Mouse (Mus musculus): Measurements from ENCODE around the gene Cadps. TPM values are rescaled to one million over a fixed set of nuclear protein-coding genes. Genes with fewer than 3 reads are reported as not detected.

Gene Cadps
- total RNA-seq (2021) = under 1 TPM; 0.38 to 0.45 TPM
- long read RNA-seq, experiment 1 = 0 reads
- long read RNA-seq, experiment 2 = 0 reads

DNA sequence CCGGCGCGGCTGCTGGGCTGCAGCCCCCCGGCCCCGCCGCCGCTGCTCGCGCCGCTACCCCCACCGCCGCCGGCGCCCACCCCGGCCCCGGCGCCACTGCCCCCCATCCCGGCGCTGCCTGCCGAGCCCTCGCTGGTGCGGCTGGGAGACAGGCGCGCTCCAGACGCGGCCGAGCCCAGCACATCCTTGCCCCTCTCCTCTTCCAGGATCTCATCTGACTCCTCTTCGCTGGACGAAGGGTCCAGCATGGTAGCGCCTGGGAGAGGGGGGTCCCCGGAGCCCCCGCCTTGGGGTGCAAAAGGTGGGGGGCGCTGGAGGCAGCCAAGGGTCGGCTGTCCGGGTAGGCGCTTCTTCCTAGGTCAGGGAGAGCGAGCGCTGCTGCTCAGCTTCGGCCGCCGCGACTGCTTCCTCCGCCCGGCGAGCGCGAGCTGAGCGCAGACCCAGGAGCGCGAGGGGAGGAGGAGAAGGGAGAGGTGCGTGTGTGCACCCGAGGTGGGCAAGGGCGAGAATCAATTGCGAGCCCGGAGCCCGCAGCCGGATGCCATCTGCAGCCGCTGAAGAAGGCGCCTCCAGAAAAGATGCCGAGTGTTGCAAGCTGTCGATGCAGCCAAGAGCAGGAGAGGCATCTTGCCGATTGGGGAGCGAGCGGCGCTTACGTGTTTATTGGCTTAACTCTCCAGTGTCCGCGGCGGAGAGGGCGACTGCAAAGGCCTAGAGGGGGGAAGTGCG lies at the start of gene Cadps:
Gene Cadps, minus strand, starts transcription at position 589 of the 729 bp plus-strand sequence.
- DNase-seq = peak; percentile 4

DNA sequence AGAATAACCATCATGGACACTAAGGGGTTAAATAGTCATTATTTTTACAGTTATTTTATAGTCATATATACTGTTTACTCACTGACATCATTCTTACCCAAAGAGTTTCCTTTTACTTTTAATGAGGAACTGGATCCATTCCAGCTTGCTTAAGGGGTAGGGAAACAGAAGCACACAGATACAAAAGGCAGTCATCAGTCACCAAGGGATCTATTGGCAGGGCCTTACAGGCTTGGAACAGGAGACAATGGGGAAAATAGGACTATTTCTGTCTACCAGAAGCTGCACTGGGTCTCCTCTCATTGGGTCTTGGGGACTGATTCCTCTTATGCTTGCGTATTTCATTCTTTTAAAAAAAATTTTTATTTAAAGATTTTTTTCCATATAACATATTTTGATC lies 46.7 kb upstream of the Cadps start:
- no peak for DNase-seq

DNA sequence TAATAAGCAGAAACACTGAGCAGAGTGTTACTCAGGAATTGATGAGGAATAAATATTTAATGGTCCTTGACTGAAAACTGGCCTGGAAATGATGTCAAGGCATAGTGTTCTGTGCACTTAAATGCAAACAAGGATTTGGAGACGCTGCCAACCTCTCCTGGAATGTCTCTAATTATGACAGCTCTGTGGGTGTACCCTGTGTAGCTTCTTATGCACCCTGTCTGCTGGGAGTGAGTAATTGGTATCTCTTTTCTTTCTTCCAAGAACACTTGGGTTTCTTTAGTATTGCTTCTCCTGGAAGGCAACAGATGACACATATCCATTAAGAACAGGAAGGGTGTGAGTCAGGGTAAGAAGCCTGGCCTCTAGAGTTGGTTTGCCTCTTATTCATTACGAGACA lies 42.4 kb upstream of the Cadps start:
- DNase-seq = no peak

DNA sequence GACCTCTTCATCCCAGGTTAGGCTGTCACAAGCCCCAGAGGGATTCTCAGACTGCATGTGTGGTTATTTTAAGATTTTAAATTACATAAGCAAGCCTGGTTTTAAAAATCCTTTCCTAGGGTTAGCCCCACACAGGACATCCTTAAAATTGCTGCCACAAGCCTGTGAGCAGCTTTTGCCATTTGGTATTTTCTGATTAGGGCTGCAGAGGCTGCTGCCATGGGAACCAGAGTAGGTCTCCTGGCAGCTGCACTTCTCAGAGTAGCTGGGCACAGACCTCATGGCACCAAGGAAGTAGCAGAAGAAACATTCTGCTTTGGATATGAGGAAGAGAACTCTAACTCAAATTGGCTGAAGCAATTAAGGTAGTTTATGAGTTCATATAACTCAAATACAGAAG lies 21.0 kb upstream of the Cadps start:
- no peak for DNase-seq

DNA sequence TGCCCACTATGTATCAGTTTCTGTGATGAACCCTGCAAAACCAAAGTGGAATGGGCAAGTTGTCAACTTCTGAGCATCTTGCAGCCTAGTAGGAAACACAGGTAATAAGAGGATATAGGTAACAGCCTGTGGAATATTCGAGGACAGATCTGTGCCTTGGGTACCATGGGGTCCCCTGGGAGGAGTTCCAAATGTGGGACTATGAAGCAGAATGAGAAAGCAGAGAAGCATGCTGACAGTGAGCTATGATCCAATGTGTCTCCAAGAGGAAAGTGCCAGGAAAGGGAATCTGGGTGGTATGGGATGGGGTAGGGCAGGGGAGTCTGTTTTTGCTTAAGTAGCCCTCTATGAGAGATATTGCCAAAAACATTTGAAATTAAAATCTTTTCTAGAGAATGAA lies 16.6 kb upstream of the Cadps start:
- no peak for DNase-seq

DNA sequence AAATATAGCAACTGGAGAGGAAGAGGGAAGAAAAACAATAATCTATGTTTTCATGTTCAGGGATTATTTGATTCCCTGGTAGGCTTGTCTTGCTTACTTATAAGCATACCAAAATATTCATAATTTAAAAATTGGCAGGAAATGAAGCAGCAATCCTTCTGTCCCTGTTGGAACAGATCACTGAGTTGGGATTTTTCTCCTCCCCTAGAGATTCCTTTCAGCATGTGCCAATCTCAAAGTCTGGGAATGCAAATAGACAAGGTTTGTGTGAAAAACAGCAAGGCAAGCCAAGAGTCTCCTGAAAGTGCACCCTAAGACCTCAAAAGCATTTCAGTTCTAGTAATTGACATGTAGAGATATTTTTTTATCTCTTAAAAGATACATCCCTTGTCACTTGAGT lies 16.1 kb upstream of the Cadps start:
- DNase-seq = no peak

DNA sequence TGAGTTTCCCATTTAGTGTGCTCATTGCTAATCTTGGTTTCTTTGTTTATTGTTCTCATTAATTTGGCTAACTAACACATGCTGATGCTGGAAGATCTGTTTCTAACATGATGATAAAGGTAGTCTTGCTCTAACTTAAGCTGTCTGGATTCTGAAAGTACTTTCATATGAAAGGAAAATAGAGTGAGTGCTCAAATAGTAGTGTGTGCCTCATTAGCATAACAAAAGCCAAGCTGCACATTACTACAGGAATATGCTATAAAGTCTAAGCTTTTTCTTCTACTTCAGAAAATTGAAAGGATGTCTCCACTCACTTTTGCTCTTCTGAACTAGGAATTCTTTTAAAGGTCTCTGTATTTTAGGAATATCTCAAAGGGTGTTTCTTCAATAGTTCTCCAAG lies 15.4 kb upstream of the Cadps start:
- DNase-seq = no peak

DNA sequence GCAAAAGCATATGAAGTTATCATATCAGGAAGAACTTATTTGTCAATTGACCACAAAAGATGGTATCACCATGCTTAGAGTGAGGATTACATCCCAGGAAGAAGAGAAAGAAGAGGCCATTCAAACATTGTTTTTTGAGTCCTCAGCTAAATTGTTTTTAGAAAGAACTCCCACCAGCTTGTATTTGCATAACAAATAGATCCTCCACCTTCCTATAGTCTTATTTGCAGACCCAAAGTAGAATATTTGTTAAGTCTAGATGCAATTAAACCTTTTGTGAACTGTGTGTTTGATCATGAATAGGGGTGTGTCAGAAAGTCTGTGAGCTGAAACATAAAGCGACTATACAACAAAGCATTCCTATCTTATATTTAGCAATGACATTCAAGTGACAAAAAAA lies 15.0 kb upstream of the Cadps start:
- no peak for DNase-seq

DNA sequence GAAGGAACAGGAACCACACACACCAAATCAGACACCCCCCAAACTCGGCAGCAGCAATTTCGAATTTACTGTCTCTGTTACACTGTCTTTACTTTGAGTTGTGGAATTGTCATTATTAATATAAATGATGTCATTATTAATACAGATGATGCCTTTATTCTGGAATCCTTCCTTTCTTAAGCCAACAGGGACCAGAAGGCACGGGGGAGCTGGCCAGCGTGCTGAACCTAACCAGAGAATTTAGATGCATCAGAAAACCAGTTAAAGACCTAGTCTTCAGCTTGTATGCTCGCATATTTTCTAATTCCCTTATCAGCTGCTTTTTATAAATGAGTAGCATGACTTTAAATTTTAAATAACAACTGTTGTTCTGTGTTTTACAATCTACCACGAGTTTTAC lies 902 bp upstream of the Cadps start:
- DNase-seq = peak; percentile 23

DNA sequence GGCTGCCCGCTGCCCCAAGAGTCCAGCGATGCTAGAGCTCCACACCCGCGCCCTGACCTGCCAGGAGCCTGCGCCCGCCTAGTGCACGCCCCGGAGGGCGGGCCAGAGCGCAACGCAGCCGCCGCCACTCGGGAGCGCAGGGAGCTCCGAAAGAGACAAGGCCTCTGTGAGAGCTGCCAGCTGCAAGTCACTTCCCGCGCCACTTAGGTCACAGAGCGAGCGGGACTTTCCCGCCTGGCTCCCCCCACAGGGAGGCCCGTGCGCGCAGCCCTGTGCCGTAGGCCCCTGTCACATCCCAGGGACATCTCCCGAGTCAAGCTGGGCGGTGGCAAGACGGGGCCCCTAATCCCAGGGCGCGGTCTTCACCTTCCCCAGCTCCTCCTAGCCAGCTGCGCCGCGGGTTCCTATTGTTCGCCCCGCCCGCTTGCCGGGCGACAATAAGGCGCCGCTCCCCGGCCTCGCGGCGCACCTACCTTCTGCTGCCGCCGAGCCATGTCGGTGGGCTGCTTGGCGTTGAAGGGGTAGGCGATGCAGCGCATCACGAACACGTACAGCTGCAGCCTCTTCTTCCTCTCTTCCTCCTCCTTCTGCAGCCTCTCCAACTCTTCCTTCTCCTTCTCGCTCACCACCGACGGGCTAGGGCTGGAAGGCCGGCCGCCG lies 918 bp downstream of the Cadps start:
- peak; percentile 8 for DNase-seq

DNA sequence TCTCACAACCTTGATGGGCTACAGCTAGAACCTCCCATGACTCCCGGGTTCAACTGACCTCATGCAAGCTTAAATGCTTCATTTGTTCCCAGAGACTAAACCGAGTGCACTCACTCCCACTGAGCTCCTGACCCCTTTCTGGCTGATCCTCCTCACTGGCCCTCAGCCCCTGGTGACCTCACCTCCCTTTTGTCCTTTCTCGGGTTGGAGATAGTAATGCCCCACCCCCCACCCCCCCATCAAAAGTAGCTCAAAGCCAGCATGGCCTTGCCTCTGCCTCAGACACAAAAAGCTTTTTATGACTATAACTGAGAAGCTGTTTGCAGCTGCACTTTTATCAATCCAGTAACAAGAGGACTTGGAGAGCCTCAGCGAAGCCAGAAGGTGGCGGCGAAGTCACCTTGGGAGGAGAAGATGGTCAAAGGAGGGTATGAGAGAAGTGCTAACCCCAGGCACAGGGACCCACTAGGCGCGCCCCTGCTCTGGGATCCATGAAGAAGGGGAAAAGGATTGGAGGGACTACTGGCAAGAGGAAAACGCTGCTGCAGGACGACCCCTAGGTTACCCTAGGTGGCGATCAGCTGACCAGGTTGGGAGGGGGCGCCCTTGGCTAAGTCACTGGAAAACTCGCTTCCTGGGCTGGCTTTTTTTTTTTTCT lies 1.6 kb downstream of the Cadps start:
- DNase-seq = no peak

DNA sequence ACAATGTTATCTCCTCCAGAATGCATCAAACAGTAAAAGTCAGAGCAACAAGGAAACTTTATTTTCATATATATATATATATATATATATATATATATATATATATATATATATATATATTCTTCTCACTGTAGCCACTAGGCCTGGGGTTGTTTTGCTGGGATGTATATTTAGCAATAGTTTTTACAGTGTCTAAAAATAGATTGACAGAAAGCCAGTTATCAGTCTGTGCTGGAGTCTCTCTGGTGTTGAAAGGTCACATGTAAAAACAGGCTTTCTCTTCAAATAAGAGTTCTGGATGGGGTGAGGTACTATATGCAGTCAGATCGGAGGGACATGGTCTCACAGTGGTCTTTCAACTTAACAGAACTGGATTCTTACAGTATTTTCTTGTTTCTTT lies 2.7 kb downstream of the Cadps start:
- no peak for DNase-seq

DNA sequence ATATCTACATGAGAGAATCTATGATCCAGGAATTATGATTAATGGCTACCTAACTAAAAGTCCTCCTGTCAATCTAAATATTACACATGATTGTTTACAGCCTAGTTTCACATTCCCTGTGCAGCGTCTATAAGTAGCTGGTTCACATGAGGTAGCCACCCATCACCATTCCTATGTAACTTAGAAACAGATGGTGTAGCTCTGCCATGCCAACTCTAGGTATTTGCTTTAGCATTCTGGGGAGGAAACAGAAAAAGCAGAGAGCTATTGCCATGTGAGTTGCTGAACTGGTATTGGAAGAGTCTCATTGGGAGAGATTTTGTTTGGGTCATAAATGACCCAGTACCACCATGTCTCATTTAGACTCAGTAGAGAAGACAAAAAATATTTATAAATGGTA lies 4.4 kb downstream of the Cadps start:
- DNase-seq = no peak

DNA sequence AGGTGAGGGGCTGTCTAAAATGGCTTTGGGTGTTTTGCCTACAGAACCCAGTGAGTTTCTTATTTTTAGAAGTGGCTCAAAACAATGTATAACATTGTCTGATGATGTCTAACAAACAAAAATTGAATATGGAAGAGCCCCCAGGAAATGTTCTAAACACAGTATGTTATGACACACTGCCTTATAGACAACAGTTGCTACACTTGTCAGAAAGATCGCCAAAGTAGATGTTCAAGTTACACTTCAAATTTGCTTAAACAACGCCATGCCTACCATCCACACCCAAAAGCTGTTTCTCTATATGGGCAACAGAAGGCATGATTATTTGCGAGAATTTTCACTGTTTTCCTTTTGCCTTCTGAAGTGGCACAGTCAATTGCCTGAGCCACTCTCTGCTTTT lies 10.8 kb downstream of the Cadps start:
- DNase-seq = no peak

DNA sequence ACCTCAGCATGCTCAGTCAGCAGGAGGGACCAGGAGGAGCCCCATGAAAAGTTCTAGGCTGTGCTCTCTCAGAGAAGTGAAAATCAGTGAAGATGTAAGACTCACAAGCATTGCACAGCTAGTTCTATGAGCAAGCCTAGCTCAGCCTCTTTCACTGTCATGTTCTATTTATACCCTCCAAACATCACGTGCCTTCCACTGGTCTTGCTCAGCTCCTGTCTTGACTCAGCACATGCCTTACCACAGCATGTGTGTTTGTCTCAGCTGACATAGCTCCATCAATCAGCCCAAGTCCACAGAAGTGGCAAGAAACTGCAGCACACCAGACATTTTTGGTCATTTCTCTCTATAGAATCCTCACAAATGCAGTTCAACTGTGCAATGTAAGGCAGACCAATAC lies 19.9 kb downstream of the Cadps start:
- no peak for DNase-seq

DNA sequence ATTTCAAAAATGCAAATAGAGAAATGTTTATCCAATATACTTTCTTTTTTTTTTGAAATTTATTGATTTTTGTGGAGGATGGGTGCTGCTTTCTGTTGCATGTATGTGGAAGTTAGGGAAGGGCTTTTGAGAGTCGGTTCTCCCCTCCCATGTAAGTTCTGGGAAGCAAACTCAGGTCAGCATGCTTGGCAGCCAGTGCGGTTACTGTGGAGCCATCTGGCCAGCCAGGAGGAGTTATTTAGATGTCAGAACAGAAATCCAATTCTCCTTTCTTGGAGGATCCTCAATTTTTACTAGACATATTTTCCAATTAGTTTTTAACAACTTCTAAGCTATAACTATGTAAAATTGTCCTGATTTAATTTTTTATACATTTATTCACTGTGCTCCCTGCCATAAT lies 21.8 kb downstream of the Cadps start:
- DNase-seq = no peak

DNA sequence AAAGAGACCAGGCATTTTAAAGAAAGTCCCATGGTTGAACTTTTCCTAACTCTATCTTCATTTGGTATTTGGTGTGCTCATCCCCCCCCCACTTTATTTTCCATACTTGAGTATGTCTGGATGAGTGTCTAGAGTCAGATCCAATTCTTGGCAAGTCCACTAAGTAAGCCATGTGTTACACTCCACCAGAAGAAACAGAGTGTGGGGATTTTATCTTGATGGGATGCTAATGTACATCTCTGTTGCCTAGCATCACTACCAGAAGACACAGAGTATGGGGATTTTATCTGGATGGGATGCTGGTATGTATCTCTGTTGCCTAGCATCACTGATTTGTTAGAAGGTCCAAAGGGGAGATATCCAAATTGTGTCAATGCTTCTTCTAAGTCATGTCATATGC lies 24.0 kb downstream of the Cadps start:
- no peak for DNase-seq

DNA sequence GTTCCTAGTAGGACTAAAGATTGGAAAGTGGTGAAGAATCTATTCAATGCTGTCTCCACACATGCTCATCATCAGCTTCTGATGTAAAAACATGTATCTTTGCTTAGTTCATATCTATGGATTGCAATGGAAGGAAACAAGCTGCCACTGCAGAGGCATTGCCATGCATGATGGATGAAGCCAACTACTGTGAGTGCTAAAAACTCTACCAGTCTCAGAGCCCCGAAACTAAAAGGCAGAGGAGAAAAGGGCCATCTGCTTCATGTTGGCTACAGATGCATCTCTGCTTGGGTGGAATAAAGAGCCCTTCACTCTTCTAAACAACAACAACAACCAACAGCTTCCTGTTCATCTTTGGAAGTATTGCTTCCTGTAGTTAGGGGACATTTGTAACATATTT lies 38.6 kb downstream of the Cadps start:
- no peak for DNase-seq

DNA sequence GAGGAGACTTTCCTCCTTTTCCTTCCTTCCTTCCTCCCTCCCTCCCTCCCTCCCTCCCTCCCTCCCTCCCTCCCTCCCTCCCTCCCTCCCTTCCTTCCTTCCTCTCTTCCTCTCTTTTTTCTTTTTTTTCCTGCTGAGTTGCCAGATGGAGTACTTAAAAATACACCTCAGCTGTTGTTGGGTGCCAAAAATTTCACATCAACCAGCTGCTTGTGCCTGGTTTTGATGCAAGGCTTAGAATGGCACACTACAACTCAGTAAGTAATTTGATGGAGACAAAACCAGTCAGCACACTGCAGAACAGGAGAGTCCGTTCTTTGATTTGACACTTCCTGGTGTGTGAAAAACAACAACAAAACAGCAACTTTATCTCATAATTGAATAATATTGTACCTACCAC lies 42.9 kb downstream of the Cadps start:
- no peak for DNase-seq

DNA sequence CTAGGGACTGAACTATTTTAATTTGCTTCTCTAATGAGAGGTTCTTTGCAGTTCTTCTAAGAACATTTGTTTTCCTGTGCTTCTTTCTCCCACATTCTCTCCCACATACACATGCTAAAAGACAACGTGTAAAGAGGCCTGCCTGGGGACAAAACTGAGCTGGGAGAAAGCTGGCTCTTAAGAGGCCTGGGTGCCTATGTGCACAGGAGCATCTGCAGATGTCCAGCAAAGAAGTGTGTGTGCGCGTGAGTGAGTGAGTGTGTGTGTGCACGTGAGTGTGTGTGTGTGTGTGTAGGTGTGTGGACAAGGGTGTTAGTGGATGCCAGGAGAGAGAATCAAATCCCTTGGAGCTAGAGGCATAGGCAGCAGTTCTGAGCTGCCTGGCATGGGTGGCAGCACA lies 44.9 kb downstream of the Cadps start:
- DNase-seq = no peak

DNA sequence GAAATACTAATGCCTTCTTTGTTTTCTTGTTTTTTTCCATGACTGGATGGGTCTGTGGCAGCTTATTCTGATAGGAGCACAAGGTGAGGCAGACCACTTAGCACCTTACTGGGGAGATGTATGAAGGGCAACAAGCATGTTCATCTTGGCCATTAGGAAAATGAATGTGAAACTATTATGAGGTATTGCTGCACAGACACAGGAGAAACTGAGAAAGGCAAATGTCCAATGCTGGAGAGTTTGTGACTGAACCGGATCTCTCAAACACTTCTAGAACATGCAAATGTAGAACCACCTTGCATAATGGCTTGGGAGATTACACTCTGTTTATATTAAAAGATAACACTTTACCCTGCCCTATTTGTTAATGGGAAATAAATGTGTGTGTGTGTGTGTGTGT lies 54.0 kb downstream of the Cadps start:
- DNase-seq = no peak

DNA sequence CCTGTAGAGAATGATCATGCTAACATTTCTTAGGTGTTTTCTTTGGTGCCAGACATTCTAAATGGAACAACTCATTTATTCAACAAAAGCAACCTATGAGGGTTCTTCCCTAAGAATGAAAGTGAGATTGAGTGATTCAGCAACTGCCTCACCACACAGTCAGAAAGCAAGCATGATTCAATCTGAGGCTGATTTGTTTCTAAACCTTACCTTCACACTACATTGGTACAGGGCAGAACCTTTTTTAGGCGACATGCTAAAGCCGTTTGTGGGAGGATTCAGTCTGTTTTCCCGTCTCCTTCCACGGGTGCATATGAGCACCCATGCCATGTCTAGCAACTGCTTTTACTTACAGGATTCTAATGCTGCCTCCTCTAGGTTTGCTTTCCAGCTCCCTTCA lies 69.6 kb downstream of the Cadps start:
- DNase-seq = no peak

DNA sequence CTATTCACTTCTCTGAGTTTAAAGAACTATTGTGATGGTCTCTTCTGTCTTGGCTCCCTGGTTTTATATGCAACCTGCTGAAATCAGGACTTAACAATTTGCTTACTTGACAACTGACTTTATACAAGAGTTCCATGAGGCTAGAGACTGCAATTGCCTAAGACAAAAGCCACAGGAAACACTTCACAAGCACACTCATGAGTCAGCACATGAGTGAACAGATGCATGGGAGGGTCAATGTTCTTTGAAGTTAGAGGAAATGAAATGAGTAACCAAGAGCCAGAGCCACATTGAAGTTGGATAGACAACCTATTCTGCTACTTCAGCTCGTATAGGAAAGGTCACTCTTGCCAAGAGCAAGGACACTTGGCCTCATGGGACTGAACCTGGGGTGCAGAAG lies 71.1 kb downstream of the Cadps start:
- no peak for DNase-seq

DNA sequence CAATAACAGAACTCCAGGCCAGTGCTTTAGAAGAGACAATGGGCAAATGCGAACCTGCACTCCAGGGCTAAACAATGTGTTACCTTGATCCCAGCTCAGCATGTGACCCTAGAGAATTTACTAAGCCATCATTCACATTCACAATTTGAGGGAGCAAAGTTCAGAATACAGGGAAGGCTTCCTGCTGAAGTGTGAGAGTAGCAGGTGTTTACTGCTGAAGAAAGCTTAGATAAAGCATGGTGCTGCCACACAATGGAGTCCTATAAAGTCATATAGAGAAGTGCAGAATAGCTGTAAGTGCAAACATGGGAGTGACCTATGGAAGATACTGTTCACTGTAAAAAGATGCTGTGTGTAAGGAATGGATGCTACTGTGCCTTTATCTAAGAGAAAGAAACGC lies 91.9 kb downstream of the Cadps start:
- no peak for DNase-seq

Data from gastrocnemius, postnatal 10 days (tissue).